Mouse (Mus musculus) mesoderm, embryonic 11.5 days (tissue): ENCODE measurements around the gene Klhl25.
A peak's percentile ranks its signal among the peaks of the same experiment; 100 is the strongest.
"Not testable (repeated sequence)": the region's sequence is repeated elsewhere in the genome, so short reads cannot be mapped to it uniquely, and the experiment has no call there.

Experiments used
- DNase-seq: peaks from one replicate; pipeline ENCODE4 v3.0.0-alpha.2; 2012; ENCODE audit warnings: low read depth, low spot score

Klhl25 gene

GRCm38 (mm10) chr7:75848115-75848775 lies at the start of gene Klhl25:
TSS of gene Klhl25 (plus strand) at chr7:75848310.
- peak; percentile 98 for DNase-seq

GRCm38 (mm10) chr7:75800530-75800929 lies 47.6 kb upstream of the Klhl25 start:
- DNase-seq: no peak

- no peak for DNase-seq
Observed at GRCm38 (mm10) chr7:75801022-75801421, 47.1 kb upstream of the Klhl25 start.

- no peak for DNase-seq
Observed at GRCm38 (mm10) chr7:75801621-75802358, 46.3 kb upstream of the Klhl25 start.

- DNase-seq: no peak
Observed at GRCm38 (mm10) chr7:75802887-75803286, 45.2 kb upstream of the Klhl25 start.

GRCm38 (mm10) chr7:75806161-75806560 lies 41.9 kb upstream of the Klhl25 start:
- DNase-seq: no peak

GRCm38 (mm10) chr7:75806711-75807110 lies 41.4 kb upstream of the Klhl25 start:
- no peak for DNase-seq

- peak; percentile 75 for DNase-seq
Observed at GRCm38 (mm10) chr7:75807460-75808304, 40.4 kb upstream of the Klhl25 start.

GRCm38 (mm10) chr7:75820687-75821086 lies 27.4 kb upstream of the Klhl25 start:
- DNase-seq: no peak

GRCm38 (mm10) chr7:75822087-75822668 lies 25.9 kb upstream of the Klhl25 start:
- DNase-seq: no peak

GRCm38 (mm10) chr7:75823071-75823470 lies 25.0 kb upstream of the Klhl25 start:
- DNase-seq: no peak

GRCm38 (mm10) chr7:75826360-75827103 lies 21.6 kb upstream of the Klhl25 start:
- DNase-seq: peak; percentile 10

- no peak for DNase-seq
Observed at GRCm38 (mm10) chr7:75827357-75827756, 20.8 kb upstream of the Klhl25 start.

- DNase-seq: peak; percentile 79
Observed at GRCm38 (mm10) chr7:75827850-75828249, 20.3 kb upstream of the Klhl25 start.

GRCm38 (mm10) chr7:75828536-75828935 lies 19.6 kb upstream of the Klhl25 start:
- no peak for DNase-seq

GRCm38 (mm10) chr7:75830251-75831060 lies 17.7 kb upstream of the Klhl25 start:
- no peak for DNase-seq

GRCm38 (mm10) chr7:75833960-75834359 lies 14.2 kb upstream of the Klhl25 start:
- not testable (repeated sequence) for DNase-seq

- DNase-seq: not testable (repeated sequence)
Observed at GRCm38 (mm10) chr7:75834932-75835631, 13.0 kb upstream of the Klhl25 start.

- DNase-seq: no peak
Observed at GRCm38 (mm10) chr7:75840071-75840470, 8.0 kb upstream of the Klhl25 start.

- no peak for DNase-seq
Observed at GRCm38 (mm10) chr7:75842306-75842705, 5.8 kb upstream of the Klhl25 start.
